Mouse (Mus musculus): ENCODE data around the gene Fancc.

DNA sequence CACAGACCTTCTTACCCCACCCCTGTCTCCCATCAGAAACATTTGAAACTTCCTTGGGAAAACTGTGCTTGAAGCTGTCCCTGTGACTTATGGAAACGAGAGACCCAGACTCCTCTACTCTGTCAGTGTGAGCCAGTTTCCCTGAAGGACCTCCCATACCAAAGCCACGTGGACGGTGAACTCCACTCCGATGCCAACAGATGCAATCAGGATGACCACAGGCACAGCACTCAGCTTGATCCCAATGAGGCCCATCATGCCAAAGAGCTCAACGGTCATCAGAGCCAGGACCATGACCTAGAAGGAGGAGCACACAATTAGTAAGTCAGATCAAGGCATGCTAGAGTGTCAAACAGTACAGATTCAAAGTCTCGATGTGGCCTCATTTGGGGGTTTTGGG is 23.0 kb upstream of the Fancc start:
- TF ChIP-seq POLR2A (IDR thresholded peaks at IDR 0.05; ENCODE audit: borderline replicate concordance, extremely low read depth, low read depth, low read length) (no peak), CTCF (IDR thresholded peaks at IDR 0.05; ENCODE audit: insufficient read depth, low read length) (no peak)
